Mouse (Mus musculus) CH12.LX (cell line): ENCODE results near the gene Apba1. TPM values are rescaled to one million over a fixed set of nuclear protein-coding genes. Genes with fewer than 3 reads are reported as not detected.

ENCODE experiments used
- DNase-seq: peaks from one replicate; pipeline ENCODE4 v3.0.0-alpha.2; 2013; ENCODE audit errors: extremely low read depth
- H3K27ac ChIP-seq: 2 replicates; pipeline ENCODE4 v1.5.1; 2012; ENCODE audit warnings: low read depth, mild to moderate bottlenecking, control low read depth, moderate library complexity; ENCODE audit not compliant: insufficient read depth
- H3K27me3 ChIP-seq: replicated peaks from 2 replicates; pipeline ENCODE3; 2012; ENCODE audit warnings: inconsistent platforms
- H3K36me3 ChIP-seq, 2 experiments: replicated peaks in 1 of 2; 2 replicates each; pipeline versions ENCODE3 to v1.6.1; 2012; ENCODE audit warnings: inconsistent platforms in 1 of 2, low read length in 1 of 2, mild to moderate bottlenecking in 1 of 2, mixed read lengths in 1 of 2, moderate library complexity in 1 of 2; ENCODE audit not compliant: control insufficient read depth in 1 of 2, insufficient read depth in 1 of 2
- H3K4me1 ChIP-seq, 2 experiments: 2 replicates each; pipeline ENCODE4 v1.6.1; 2012; ENCODE audit warnings: inconsistent platforms in 1 of 2, moderate library complexity in 1 of 2; ENCODE audit not compliant: insufficient read depth in 2 of 2, control insufficient read depth in 1 of 2
- H3K4me2 ChIP-seq: 2 replicates; pipeline ENCODE4 v1.6.1; 2012; ENCODE audit warnings: low read depth, mild to moderate bottlenecking, control low read depth; ENCODE audit not compliant: poor library complexity, insufficient read depth, severe bottlenecking
- H3K4me3 ChIP-seq, 3 experiments: fragments of 150-350 bp in 1 of 3; sonication (generic) in 1 of 3; replicated peaks in 1 of 3; 2 replicates each; pipeline versions ENCODE3 to v1.5.1; 2011 to 2012; ENCODE audit warnings: low read depth in 2 of 3, low read length in 2 of 3, mild to moderate bottlenecking in 2 of 3, moderate library complexity in 2 of 3, control low read depth in 1 of 3, improper control_type of control experiment in 1 of 3, inconsistent platforms in 1 of 3, mixed read lengths in 1 of 3; ENCODE audit not compliant: poor library complexity in 1 of 3
- H3K79me2 ChIP-seq: replicated peaks from 2 replicates; pipeline ENCODE4 v1.6.1; 2012; ENCODE audit warnings: mild to moderate bottlenecking, moderate library complexity; ENCODE audit not compliant: control insufficient read depth, poor library complexity, insufficient read depth, severe bottlenecking; ENCODE audit errors: extremely low read depth
- H3K9ac ChIP-seq: 2 replicates; pipeline ENCODE4 v1.6.1; 2012; ENCODE audit warnings: low read depth, mild to moderate bottlenecking, control low read depth, moderate library complexity; ENCODE audit not compliant: insufficient read depth
- H3K9me3 ChIP-seq: replicated peaks from 2 replicates; pipeline ENCODE3; 2012; ENCODE audit warnings: low read length, inconsistent platforms, mixed read lengths
- CHD1 ChIP-seq: IDR thresholded peaks from 2 replicates; pipeline ENCODE4 v1.6.1; 2012; ENCODE audit warnings: low read depth, low read length, improper control_type of control experiment, inconsistent platforms
- CHD2 ChIP-seq: IDR thresholded peaks from 2 replicates; pipeline ENCODE4 v1.6.1; 2011; ENCODE audit warnings: low read length, improper control_type of control experiment
- CTCF ChIP-seq, 2 experiments: IDR thresholded peaks in 1 of 2; conservative IDR thresholded peaks in 1 of 2; 2 replicates each; pipeline ENCODE4 v1.5.1; 2011 to 2012; ENCODE audit warnings: low read depth in 2 of 2, low read length in 2 of 2, improper control_type of control experiment in 1 of 2, inconsistent platforms in 1 of 2, mild to moderate bottlenecking in 1 of 2, moderate library complexity in 1 of 2
- GABPA ChIP-seq: IDR thresholded peaks from 2 replicates; pipeline ENCODE4 v1.6.1; 2012; ENCODE audit warnings: low read depth, low read length, improper control_type of control experiment, inconsistent platforms; ENCODE audit not compliant: insufficient replicate concordance
- HCFC1 ChIP-seq: IDR thresholded peaks from 2 replicates; pipeline ENCODE4 v1.6.1; 2012; ENCODE audit warnings: low read depth, mild to moderate bottlenecking, inconsistent platforms, low read length, improper control_type of control experiment
- KAT2A ChIP-seq: IDR thresholded peaks from 2 replicates; pipeline ENCODE4 v1.6.1; 2012; ENCODE audit warnings: low read length, improper control_type of control experiment, inconsistent platforms; ENCODE audit not compliant: insufficient replicate concordance
- MAZ ChIP-seq: IDR thresholded peaks from 2 replicates; pipeline ENCODE4 v1.6.1; 2012; ENCODE audit warnings: low read depth, mild to moderate bottlenecking, inconsistent platforms, low read length, improper control_type of control experiment, moderate library complexity
- MEF2A ChIP-seq: IDR thresholded peaks from 2 replicates; pipeline ENCODE4 v1.6.1; 2014; ENCODE audit warnings: low read depth, mild to moderate bottlenecking, inconsistent platforms, low read length, improper control_type of control experiment, borderline replicate concordance
- MXI1 ChIP-seq: IDR thresholded peaks from 2 replicates; pipeline ENCODE4 v1.6.1; 2011; ENCODE audit warnings: mild to moderate bottlenecking, low read depth, low read length, improper control_type of control experiment
- MYC ChIP-seq: IDR thresholded peaks from 2 replicates; pipeline ENCODE4 v1.6.1; 2011; ENCODE audit warnings: low read depth, mild to moderate bottlenecking, improper control_type of control experiment, low read length
- NELFE ChIP-seq: IDR thresholded peaks from 2 replicates; pipeline ENCODE4 v1.6.1; 2011; ENCODE audit warnings: low read depth, low read length, improper control_type of control experiment
- NRF1 ChIP-seq: IDR thresholded peaks from 2 replicates; pipeline ENCODE4 v1.6.1; 2014; ENCODE audit warnings: low read depth, mild to moderate bottlenecking, inconsistent platforms, low read length, improper control_type of control experiment, moderate library complexity
- POLR2AphosphoS2 ChIP-seq: IDR thresholded peaks from 2 replicates; pipeline ENCODE4 v1.6.1; 2011; ENCODE audit warnings: low read depth, low read length, improper control_type of control experiment
- RAD21 ChIP-seq: IDR thresholded peaks from 2 replicates; pipeline ENCODE4 v1.6.1; 2011; ENCODE audit warnings: low read depth, mild to moderate bottlenecking, low read length, improper control_type of control experiment, moderate library complexity
- RCOR1 ChIP-seq: conservative IDR thresholded peaks from 2 replicates; pipeline ENCODE4 v1.6.1; 2012; ENCODE audit warnings: low read depth, mild to moderate bottlenecking, inconsistent platforms, low read length, improper control_type of control experiment
- SIN3A ChIP-seq: IDR thresholded peaks from 2 replicates; pipeline ENCODE4 v1.6.1; 2012; ENCODE audit warnings: low read length, improper control_type of control experiment, inconsistent platforms
- SMC3 ChIP-seq: IDR thresholded peaks from 2 replicates; pipeline ENCODE4 v1.6.1; 2011; ENCODE audit warnings: low read depth, low read length, improper control_type of control experiment
- USF2 ChIP-seq: conservative IDR thresholded peaks from 2 replicates; pipeline ENCODE4 v1.6.1; 2011; ENCODE audit warnings: low read depth, low read length, improper control_type of control experiment
- ZMIZ1 ChIP-seq: IDR thresholded peaks from 2 replicates; pipeline ENCODE4 v1.6.1; 2012; ENCODE audit warnings: low read depth, mild to moderate bottlenecking, inconsistent platforms, low read length, improper control_type of control experiment
- dilution Hi-C: fragments of 300-500 bp; cut with MboI; formaldehyde crosslinking; loops from 2 replicates; pipeline ENCODE4 v1.14.3; 2020; ENCODE audit warnings: low sequenced_read_pairs; ENCODE audit not compliant: extremely low pct_unique_long_range_greater_than_20kb, extremely low pct_ligation_motif_present
- in situ Hi-C: fragments of 300-500 bp; cut with MboI; formaldehyde crosslinking; loops from 3 replicates; pipeline ENCODE4 v1.14.3; 2019; ENCODE audit warnings: low sequenced_read_pairs, low pct_ligation_motif_present, low pct_unique_long_range_greater_than_20kb, mixed read lengths
- polyA plus RNA-seq: library from polyadenylated mRNA; unstranded; fragments of >175 nt; gene quantifications from 2 replicates; pipeline ENCODE4 v1.2.1, GENCODE M21; 2012; ENCODE audit warnings: low read depth; ENCODE audit not compliant: insufficient read length
- total RNA-seq, 2 experiments: library from RNA; depleted of rRNA; stranded (reverse); fragments of 300-350 nt in 1 of 2; fragments of >200 nt in 1 of 2; gene quantifications; 2 replicates each; pipeline ENCODE4 v1.2.3; 2012 to 2014

Gene Apba1
- total and polyA plus RNA-seq, 3 experiments, result 0.08 to 0.24 (median 0.09) TPM

DNA sequence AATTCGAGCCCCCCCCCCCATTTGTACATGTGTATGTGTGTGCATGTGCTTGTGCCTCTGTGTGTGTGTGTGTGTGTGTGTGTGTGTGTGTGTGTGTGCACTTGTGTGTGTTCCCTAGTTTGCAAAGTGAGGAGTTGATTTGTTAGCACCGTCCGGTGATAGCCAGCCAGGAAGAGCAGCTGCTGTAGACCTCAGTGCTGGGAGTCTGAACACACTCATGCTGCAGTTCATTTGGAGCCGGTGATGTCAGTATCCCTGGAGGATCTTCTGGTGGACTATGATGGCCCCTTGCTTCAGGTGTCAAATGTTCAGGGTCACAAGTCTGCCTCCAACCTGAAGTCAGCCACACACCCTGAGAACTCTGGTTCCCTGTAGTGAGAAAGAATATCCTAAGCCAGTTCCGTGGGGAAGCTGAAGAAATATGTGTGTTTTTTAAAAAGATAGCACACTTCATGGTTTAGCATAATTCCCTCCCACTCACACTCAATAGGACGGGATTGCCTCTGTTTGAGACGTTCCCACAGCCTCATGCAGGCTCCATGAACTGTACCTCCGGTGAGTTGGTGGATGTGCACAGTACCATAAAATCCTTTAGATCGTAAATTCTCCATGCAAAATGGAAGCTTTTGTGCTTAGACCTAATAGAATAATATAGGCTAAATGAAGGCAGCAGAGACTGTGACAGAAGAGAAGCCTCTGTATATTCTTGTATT lies 29.9 kb downstream of the Apba1 start:
- no peak for DNase-seq
- no peak overlapping the region for H3K4me2 ChIP-seq
- H3K36me3 ChIP-seq, result no peaks in the 10 kb centered on the region
- no peaks in the 10 kb centered on the region for H3K79me2 ChIP-seq
- no peak overlapping the region for H3K4me3 ChIP-seq
- H3K9ac ChIP-seq, result no peak overlapping the region
- dilution Hi-C loops, result no loop called here
- no peaks in the 10 kb centered on the region for H3K4me1 ChIP-seq
- no peak overlapping the region for H3K27ac ChIP-seq
- TF ChIP-seq CHD2 (no peak), NELFE (no peak), HCFC1 (no peak), MAZ (no peak), SIN3A (no peak), CHD1 (no peak), NRF1 (no peak), MYC (no peak), ZMIZ1 (no peak), MXI1 (no peak), USF2 (no peak), SMC3 (no peak), GABPA (no peak), KAT2A (no peak), POLR2AphosphoS2 (no peak), CTCF (conservative IDR thresholded peaks at IDR 0.05 in 1 of 2, IDR thresholded peaks at IDR 0.05 in 1 of 2; ENCODE audit: low read depth in 2 of 2, low read length in 2 of 2) (no peak), MEF2A (no peak)
- H3K27me3 ChIP-seq, result no peaks in the 10 kb centered on the region
- in situ Hi-C loops, result no loop called here
- no peaks in the 10 kb centered on the region for H3K9me3 ChIP-seq

DNA sequence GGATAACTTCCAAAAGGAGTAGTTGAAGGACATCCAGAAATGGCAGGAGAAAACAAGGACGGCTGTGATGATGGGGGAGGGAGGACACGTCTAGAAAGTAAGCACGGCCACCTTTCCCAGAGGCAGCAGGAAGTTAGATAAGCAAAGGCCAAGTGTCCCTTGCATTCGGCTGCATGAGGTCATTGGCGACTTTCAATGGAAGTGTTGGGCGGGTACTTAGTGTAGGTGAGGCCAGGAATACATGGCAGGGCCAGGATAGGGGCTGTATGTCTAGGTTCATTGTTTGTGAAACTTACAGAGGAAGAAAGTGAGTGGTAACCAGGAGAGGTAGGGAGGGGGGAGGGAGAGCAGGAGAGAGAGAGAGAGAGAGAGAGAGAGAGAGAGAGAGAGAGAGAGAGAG lies 33.0 kb downstream of the Apba1 start:
- no peaks in the 10 kb centered on the region for H3K79me2 ChIP-seq
- in situ Hi-C loops, result no loop called here

More for the DNA sequence above, 33.0 kb downstream of the Apba1 start:
- Histone ChIP-seq H3K9ac (no peak overlapping the region), H3K27me3 (no peaks in the 10 kb centered on the region), H3K4me1 (peaks cover 0 to 16% of the 10 kb centered on the region in 2 experiments; a peak in 2 of 4 replicates), H3K4me3 (no peak overlapping the region), H3K27ac (no peak overlapping the region), H3K4me2 (no peak overlapping the region), H3K9me3 (no peaks in the 10 kb centered on the region), H3K36me3 (no peaks in the 10 kb centered on the region)
- no peak for DNase-seq
- dilution Hi-C loops, result no loop called here
- no peak for TF ChIP-seq HCFC1
- no peak for TF ChIP-seq RAD21
- no peak for TF ChIP-seq RCOR1
- TF ChIP-seq KAT2A, result no peak
